Mouse (Mus musculus): ENCODE measurements at regions not wholly inside any gene's neighbourhood (a gene's known extent, or its start where the extent isn't known, plus 50 kb on each side); places are given as distances from the start of the nearest gene placed in this dataset.

GRCm38 (mm10) chr17:4199698-4200153 lies 503.7 kb upstream of the Nox3 start:
- no peak for DNase-seq

DNA sequence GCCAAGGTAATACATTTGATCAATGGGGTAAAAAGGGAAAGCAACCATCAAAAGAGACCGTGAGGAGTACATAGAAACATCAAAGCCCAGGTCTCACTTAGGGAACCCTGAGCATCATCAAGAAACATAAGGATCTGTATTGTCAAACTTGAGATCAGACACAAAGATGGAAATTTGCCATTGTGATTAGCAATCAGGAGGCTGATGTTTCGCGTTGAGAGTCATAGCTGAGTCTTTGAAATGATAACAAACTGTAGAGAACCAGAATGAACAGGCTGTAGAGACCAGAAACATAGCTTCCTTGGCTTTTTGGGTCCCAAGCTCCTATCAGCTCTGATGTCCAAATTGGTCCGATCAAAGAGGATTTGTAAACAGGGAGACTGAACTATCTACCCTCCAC lies 505.2 kb upstream of the Nox3 start:
- DNase-seq, result no peak

DNA sequence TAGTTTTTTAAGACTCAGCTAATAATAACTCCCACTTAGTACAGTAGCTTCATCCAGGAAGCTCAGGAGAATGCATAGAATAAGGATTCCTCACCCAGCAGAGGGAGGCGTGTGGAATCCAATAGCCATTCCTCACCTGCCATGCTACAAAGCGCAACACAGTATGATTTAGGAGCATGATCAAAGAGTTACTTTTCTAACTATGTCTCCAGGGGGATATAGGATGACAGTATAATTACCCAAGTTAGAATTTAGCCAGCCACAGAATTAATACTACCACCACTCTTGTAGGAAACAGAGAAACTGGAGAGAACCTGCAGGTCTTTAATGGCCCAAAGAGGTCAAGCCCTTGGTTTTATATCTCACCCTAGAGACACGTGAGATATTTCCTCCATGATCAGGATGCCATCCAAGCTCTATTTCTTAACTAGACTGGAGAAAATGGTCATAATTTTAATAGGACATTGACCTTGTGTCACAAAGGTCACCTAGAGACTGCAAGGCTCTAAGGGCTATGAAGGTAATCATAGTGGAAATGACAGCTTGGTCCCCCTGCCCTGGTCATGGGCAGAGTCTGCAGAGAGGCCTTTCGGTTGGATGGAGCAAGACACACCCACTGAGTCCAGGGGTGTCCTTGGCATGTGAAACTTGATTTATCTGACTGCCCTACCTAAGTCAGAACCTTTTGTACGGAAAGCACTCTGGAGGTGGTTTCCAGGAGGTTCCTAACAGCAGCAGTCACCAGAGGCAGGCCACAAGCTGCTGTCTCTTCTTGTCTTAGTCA lies 512.3 kb upstream of the Nox3 start:
- no peak for DNase-seq

DNA sequence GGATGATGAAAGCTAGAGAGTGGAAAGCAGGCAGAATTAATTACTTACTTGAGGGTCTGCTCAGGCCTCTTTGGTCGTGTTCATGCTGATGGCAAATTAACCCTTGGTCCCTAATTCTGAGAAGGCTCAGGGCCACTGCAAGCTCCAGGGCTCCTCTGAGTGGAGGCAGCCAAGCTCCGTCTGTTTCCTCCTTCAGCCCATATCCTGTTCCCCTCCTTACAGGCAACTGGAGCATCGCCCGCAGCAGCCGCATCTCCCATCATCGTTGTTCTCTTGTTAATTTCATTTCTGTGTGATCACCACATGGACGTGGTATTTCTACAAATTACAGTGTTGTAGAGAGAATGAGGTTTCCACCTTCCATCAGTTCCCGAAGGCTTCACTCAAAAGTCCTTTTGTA lies 513.6 kb upstream of the Nox3 start:
- DNase-seq, result no peak

- no peak for DNase-seq
Measured at GRCm38 (mm10) chr17:4212586-4212985, 516.5 kb upstream of the Nox3 start.

DNA sequence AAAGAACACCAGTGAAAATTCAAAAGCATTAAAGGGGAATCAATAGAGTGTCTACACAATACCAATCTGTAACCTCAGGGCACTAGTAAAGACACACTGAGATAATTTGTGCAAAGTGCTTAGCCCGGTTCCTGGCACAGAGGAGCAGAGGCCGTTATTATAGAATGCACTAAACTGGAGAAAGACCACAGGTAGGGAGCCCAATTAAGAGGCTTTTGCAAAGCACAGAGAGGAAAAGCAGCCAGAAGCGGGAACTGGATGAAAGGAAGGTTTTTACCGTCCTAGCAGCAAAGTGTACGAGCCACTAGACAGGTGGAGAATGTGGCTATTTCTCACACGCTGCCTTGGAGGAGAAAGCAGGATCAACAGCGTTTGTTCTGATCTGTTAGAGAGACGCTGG lies 518.9 kb upstream of the Nox3 start:
- DNase-seq, result no peak

DNA sequence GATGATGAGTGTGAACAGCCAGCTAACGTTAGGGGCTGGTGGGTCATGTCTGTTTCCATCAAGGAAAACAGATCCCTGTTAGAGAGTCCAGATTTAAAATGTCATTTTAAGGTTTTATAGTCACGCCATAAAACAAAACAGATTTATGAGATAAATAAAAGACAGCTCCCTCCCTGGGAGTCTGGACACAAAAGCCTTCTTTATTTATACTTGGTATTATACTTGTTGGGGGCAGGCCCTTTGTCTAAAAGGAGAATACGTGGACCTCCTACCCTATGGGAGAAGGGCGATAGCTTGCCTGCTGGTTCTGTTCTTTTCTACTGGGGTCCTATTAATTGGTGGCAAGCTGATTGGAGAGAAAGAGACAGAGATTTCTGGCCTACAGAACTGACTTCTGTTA lies 520.1 kb upstream of the Nox3 start:
- no peak for DNase-seq

DNA sequence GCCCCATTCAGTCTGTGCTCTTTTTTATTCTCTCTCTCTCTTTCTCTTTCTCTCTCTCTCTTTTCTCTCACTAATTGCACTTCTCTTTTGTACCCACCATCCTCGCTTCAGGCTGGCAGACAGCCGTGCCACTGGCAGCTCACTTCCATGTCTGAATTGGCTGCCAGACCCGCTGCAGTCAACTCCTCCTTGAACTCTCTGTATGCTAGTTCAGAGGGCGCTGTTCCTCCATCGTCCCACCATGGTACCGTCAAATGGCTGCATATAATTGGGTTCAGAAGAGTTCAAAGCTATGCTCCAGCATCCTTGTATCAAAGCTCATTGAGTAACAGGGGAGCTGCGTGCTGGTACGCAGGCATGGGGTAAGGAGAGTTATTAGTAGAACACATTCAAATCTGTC lies 520.7 kb upstream of the Nox3 start:
- DNase-seq, result no peak

DNA sequence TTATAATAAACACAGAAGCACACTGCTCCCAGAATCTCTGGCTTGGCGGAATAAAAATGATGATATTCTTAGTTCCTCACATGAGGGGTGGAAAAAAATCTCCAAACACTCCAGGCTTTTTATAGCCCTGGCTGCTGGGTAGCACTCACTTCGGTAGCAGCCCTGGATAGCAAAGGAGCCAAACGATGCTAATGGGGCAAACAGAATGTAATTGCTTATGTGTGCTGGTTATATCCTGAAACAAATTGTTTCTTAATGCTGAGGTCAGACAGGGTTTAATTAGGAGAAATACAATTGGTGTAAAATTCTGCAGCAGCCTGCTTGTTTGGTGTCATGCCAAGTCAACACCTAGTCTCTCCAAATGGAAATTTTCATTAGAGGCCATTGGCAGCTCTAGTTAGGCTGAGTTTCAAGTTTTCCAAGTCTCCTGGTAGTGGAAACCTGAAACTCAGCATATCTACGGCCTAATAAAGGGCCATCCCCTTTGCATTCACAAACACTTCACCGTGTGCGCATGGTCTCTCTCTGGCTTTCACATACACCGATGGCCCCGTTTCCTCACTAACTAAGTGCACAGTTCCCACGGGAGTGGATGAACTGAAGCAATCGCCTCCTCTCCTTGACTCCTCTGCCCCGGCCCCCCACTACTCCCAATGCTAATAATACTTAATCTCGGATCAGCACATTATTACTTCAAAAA lies 524.8 kb upstream of the Nox3 start:
- no peak for DNase-seq

GRCm38 (mm10) chr17:4227889-4228288 lies 531.8 kb upstream of the Nox3 start:
- DNase-seq, result no peak

DNA sequence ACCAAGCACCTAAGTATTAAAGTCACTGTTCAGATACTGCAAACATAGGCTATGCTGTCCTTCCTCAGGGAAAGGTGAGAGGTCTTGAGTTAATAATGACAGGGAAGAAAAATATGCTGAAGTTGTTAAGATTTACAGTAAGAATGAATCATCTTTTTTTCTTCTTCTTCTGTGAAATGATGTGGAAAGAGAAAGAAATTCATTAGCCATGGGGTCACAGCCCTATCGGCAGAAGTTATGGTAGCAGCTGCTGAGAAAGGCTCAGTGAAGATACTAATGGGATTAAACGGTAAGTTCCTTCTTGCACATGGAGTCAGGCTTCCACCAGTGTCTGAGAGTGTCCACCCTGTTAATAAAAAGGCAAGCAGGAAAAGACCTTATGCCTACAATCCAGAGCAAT lies 533.9 kb upstream of the Nox3 start:
- DNase-seq, result no peak

- DNase-seq, result no peak
Measured at GRCm38 (mm10) chr17:4250476-4250875, 554.4 kb upstream of the Nox3 start.

- DNase-seq, result no peak
Measured at GRCm38 (mm10) chr17:4265471-4265870, 569.4 kb upstream of the Nox3 start.

- DNase-seq, result no peak
Measured at GRCm38 (mm10) chr17:4265946-4266345, 569.9 kb upstream of the Nox3 start.

DNA sequence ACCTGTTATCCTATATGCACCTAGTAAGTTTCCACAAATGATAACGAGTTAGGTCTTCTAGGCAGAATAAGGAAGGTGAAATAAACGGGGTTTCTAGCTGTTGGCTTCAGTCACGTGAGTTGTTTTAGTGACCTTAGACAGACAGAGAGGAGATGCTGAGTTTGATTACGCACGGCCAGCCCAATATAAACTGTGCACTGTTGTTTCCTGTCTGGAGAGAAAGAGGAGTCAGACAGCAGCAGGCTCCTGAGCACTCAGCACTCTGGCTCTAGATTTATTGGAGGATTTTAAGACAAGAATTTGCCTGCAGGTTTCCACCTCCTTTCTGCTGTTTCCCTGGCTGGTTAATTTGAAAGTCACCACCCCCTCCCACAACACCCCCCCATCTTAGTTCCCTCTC lies 570.4 kb upstream of the Nox3 start:
- no peak for DNase-seq

DNA sequence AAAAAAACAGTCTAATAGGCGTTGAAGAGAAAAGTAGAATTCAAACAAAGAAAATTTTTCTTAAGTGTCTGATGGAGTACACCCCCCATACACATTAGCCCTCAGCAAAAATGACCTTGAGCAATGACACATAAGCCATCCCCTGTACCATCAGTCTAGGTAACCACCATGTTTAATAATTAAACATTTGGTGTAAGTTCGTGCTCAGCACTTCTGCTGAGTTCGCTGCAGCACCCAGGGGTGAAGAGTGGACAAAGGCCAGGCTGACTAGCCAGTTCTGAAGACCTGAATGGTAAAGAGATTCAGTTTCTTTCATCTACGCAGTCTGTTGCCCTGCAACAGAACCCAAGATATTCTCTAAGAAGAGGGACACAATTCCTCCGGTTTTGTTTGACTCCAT lies 572.3 kb upstream of the Nox3 start:
- no peak for DNase-seq

DNA sequence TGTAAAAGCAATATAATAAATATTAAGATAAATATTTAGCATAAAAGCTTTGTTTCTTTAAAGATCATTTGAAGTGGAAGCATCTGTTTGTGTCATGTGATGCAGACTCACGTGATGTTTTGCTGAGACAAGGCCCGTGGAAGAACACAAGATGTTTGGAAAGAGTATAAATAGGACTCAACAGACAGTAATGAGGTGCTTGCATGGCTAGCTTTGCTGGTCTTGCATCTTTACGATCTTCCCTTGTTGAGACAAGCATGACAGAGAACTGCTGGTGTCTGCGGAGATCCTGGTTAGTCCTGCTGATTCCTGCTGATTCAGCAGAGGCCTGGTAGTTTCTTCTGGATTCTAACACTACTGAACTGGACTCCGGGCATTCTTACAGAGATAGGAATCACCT lies 576.4 kb upstream of the Nox3 start:
- no peak for DNase-seq

DNA sequence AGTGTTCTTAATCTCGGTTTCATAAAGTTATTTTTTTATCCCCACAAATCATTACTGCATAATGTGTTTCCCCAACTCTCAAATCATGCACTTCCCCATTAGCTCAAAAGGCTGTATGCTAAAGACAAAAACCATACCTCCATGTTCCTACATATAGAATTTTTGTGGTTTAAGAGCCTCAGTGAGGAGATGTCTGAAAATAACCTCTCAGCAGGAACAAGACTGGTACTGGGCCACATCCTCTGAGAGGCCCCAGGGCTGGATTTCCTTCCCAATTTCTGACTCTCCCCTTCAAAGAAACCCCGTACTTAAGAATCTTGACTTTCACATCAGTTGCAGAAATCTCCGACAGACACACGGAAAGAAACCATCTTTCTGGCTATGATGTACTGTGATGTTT lies 580.7 kb upstream of the Nox3 start:
- DNase-seq, result no peak

DNA sequence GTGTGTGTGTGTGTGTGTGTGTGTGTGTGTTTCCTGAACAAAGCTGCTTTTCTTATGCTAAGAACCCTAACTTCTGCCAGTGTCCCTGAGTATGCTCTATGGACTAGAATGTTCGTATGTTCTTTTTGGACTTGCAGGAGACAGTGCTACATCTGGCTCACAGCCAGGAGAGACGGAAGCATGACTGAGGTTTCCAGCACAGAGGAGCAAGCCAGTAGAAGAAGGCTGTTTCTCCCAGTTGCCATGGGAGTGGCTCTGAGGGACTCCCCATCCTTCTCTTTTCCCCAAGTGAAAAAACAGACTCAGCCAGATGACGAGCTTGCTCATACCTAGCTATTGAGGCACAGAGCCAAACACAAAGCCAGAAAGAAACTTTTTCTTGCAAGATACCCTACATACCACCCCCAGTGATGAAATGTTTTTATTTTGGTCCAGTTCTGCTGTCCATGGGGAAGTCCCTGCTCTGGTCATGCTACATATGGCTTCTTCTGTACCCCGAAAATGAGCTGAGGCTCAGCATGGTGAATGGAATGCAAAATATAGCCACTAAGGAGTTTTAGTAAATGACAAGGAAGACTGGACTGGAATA lies 582.3 kb upstream of the Nox3 start:
- DNase-seq, result no peak

DNA sequence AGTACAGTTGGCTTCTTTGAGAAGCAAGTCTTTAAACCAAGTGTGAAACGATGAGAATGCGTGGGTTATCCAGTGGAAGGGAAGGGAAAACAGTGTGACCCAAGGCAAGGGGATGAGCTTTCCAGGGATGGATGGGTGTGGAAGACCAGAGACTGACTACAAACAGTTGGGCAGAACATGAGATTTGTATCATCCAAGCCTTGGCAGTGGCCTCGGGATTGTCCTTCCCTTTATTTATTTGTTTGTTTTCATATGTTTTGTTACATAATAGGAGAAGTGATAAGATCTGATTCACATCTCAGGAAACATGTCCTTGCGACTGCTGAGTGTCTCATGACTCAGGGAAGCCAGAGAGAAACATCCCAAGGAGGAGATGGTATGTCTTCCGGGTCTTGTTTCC lies 585.4 kb upstream of the Nox3 start:
- no peak for DNase-seq

GRCm38 (mm10) chr17:4291418-4291817 lies 595.4 kb upstream of the Nox3 start:
- no peak for DNase-seq

DNA sequence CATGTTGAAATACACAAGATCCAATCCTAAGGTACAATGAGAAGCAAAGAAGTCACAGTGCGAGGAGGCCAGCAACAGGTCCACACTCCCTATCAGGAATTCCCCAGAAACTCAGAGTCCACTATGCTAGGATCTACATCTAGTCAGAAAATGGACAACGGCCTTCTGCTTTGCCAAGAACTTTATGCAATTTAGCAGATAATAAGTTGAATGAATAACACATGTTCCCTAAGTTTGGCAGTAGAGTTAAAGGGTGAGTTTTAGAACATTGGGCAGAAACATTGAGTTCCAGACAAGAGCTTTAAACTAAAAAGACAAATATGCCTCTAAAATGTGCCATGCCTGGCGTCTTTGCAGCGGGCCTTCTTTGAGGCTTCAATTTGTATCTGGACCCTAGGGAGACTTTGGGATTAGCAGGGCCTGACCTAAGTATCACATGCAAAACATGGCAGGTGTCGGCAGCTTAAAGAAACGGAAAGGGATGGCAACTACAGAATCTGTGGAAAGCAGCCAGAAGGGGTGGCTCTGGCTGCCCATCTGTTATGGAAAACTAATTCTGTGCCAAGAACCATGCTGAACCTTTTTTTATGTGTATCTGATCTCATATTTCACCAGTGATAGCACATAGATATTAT lies 600.6 kb upstream of the Nox3 start:
- no peak for DNase-seq

DNA sequence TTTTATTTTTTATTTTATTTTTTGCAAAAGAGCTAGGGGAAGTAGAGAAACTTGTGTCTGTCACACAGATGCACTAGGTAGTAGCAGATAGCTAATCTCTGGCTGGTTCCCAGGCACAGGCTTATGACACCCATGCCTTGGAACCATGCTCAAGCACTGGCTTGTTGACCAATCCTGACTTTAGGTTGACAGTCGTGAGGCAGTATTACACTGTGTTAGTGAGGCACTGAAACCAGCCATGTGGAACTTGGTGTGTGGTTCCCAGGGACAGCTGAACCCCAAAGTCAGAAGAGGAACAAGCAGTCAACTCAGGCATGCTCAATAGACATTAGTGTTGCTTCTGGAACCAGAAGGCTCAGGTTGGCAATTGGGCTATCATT lies 601.1 kb upstream of the Nox3 start:
- DNase-seq, result no peak
